Mouse (Mus musculus) heart, postnatal 10 days (tissue): ENCODE data around the gene Tfeb. TPM values are rescaled to one million over a fixed set of nuclear protein-coding genes. Genes with fewer than 3 reads are reported as not detected.
A peak's percentile ranks its signal among the peaks of the same experiment; 100 is the strongest.

ENCODE experiments used
- DNase-seq, 2 experiments: peaks; one replicate each; pipeline ENCODE4 v3.0.0; 2021
- intact Hi-C: fragments of 180-260 bp; cut with DNase I; formaldehyde crosslinking; loops from one replicate; pipeline ENCODE4 v1.15.1; 2025
- total RNA-seq, 2 experiments: library from RNA; stranded (reverse); gene quantifications; 2 replicates each; pipeline ENCODE4 v1.2.3; 2021

The Tfeb gene
- total RNA-seq, 2 experiments from 2014 or later: 48.1 to 51.1 TPM

- DNase-seq: no peak
- intact Hi-C loops: no loop called here
These were observed 13.3 kb downstream of the Tfeb start for GRCm38 (mm10) chr17:47750101-47750500.

- DNase-seq: no peak
- intact Hi-C loops: no loop called here
These were observed 15.0 kb downstream of the Tfeb start for GRCm38 (mm10) chr17:47751811-47752210.

- no peak for DNase-seq
- intact Hi-C loops: no loop called here
These were observed 16.4 kb downstream of the Tfeb start for GRCm38 (mm10) chr17:47753130-47753775.

- DNase-seq: peak; percentile 61 to 64
- intact Hi-C loops: no loop called here
These were observed 17.4 kb downstream of the Tfeb start for GRCm38 (mm10) chr17:47754246-47754645.

- intact Hi-C loops: no loop called here
- DNase-seq: no peak
These were observed 19.5 kb downstream of the Tfeb start for GRCm38 (mm10) chr17:47756366-47756765.

GRCm38 (mm10) chr17:47757056-47757610 lies 20.3 kb downstream of the Tfeb start:
- DNase-seq: no peak

GRCm38 (mm10) chr17:47759702-47760410 lies 23.0 kb downstream of the Tfeb start:
- intact Hi-C loops: no loop called here
- DNase-seq: peak; percentile 84 to 85

More at GRCm38 (mm10) chr17:47757056-47757610, 20.3 kb downstream of the Tfeb start:
- intact Hi-C loops: no loop called here

- intact Hi-C loops: no loop called here
- no peak for DNase-seq
These were observed 25.2 kb downstream of the Tfeb start for GRCm38 (mm10) chr17:47762028-47762427.

- intact Hi-C loops: no loop called here
- peak; percentile 86 to 93 for DNase-seq
These were observed 25.9 kb downstream of the Tfeb start for GRCm38 (mm10) chr17:47762518-47763340.

GRCm38 (mm10) chr17:47765986-47766385 lies 29.2 kb downstream of the Tfeb start:
- intact Hi-C loops: no loop called here
- DNase-seq: no peak

GRCm38 (mm10) chr17:47766407-47767043 lies 29.7 kb downstream of the Tfeb start:
- intact Hi-C loops: no loop called here

GRCm38 (mm10) chr17:47767081-47767455 lies 30.2 kb downstream of the Tfeb start:
- DNase-seq: no peak
- intact Hi-C loops: no loop called here

More at GRCm38 (mm10) chr17:47766407-47767043, 29.7 kb downstream of the Tfeb start:
- DNase-seq: no peak

GRCm38 (mm10) chr17:47767456-47768141 lies 30.8 kb downstream of the Tfeb start:
- no peak for DNase-seq
- intact Hi-C loops: no loop called here

- DNase-seq: peak; percentile 70 to 71
- intact Hi-C loops: no loop called here
These were observed 32.0 kb downstream of the Tfeb start for GRCm38 (mm10) chr17:47768707-47769276.

GRCm38 (mm10) chr17:47769389-47770299 lies 32.8 kb downstream of the Tfeb start:
- no peak for DNase-seq
- intact Hi-C loops: no loop called here

- DNase-seq: no peak
- intact Hi-C loops: no loop called here
These were observed 36.8 kb downstream of the Tfeb start for GRCm38 (mm10) chr17:47773604-47774003.

GRCm38 (mm10) chr17:47777141-47777540 lies 40.3 kb downstream of the Tfeb start:
- intact Hi-C loops: no loop called here
- no peak for DNase-seq

- no peak for DNase-seq
- intact Hi-C loops: no loop called here
These were observed 43.6 kb downstream of the Tfeb start for GRCm38 (mm10) chr17:47780470-47780869.

- intact Hi-C loops: no loop called here
- no peak for DNase-seq
These were observed 45.7 kb downstream of the Tfeb start for GRCm38 (mm10) chr17:47782486-47782885.
